Mouse (Mus musculus): Measurements from ENCODE around the gene Tex2.

DNA sequence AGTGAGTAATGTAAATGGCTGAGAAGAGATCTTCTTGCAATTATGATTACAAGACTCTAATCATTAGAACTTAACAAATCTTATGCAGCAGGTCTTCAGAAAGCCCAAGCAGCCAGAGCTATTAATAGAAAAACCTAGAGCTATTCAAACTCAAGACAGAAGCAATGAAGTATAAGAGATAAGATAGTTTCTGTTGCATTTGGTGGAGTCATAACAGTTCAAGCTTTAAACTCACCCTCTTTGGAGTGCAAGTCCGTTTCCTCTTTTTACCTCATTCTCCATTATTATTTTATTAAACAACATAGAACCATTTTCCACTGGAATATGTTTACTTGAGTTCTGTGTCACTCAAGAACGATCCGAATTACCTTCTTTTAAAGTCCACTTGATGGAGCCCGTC lies 154.7 kb downstream of the Tex2 start:
- no peak for TF ChIP-seq MAFK (IDR thresholded peaks at IDR 0.05; ENCODE audit: insufficient read depth, low read depth, low read length)
- no peak for TF ChIP-seq HCFC1 (IDR thresholded peaks at IDR 0.05; ENCODE audit: borderline replicate concordance, insufficient read depth, low read length)
